Mouse (Mus musculus) megakaryocyte, embryonic 14.5 days (primary cell): ENCODE measurements around the gene Sectm1b.
"Not testable (repeated sequence)": the region's sequence is repeated elsewhere in the genome, so short reads cannot be mapped to it uniquely, and the experiment has no call there.

Experiments
- FLI1 ChIP-seq: IDR thresholded peaks from 2 replicates; pipeline ENCODE4 v1.6.1; 2012; ENCODE audit warnings: low read length, inconsistent platforms, mixed read lengths
- GATA1 ChIP-seq: IDR thresholded peaks from 3 replicates; pipeline ENCODE4 v1.6.1; 2012; ENCODE audit warnings: mixed read lengths, low read length, inconsistent platforms, borderline replicate concordance

- not testable (repeated sequence) for TF ChIP-seq GATA1, FLI1
Observed at GRCm38 (mm10) chr11:121060401-121061067, 2.8 kb downstream of the Sectm1b start.
